Mouse (Mus musculus): ENCODE measurements at regions not wholly inside any gene's neighbourhood (a gene's known extent, or its start where the extent isn't known, plus 50 kb on each side); places are given as distances from the start of the nearest gene placed in this dataset.
A peak's percentile ranks its signal among the peaks of the same experiment; 100 is the strongest.

DNA sequence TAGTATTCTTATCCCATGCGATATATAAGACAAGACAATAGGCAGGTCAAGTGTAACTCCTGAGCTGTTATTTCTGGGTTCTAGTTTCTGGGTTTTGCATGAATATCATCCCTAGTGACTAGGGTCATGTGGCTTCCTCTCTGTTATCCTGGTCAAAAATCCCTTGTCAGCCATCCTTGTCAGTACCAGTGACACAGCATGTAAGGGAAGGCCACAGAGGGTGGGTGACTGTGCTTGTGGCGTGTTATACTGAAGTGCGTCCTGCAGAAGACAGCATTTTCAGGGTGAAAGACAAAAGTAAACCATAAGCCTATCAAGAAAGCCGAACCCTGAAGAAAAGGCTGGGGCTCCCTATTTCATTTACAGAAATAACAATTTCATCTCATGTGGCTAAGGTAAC lies 50.7 kb upstream of the Echdc3 start:
- 72% methylated on average over 4 of the region's 4 CpGs for WGBS
- no peak overlapping the region for H3K4me3 ChIP-seq (replicated peaks; ENCODE audit: control insufficient read depth, low read depth, low read length)
- peaks cover 14% of the 10 kb centered on the region for H3K4me1 ChIP-seq (ENCODE audit: control insufficient read depth, insufficient read depth, low read length)
- H3K27ac ChIP-seq (ENCODE audit: control insufficient read depth, insufficient read depth, low read depth, low read length, poor library complexity), result peak overlapping the region; percentile 41
- TF ChIP-seq POLR2A (IDR thresholded peaks at IDR 0.05; ENCODE audit: borderline replicate concordance, control insufficient read depth, low read depth, low read length) (no peak), CTCF (IDR thresholded peaks at IDR 0.05; ENCODE audit: control insufficient read depth, insufficient read depth, low read length) (no peak)

- no peak overlapping the region for H3K4me3 ChIP-seq (replicated peaks; ENCODE audit: control insufficient read depth, low read depth, low read length)
- WGBS, result 48% methylated on average over 8 of the region's 8 CpGs
- no peak for TF ChIP-seq POLR2A (IDR thresholded peaks at IDR 0.05; ENCODE audit: borderline replicate concordance, control insufficient read depth, low read depth, low read length)
- H3K27ac ChIP-seq (ENCODE audit: control insufficient read depth, insufficient read depth, low read depth, low read length, poor library complexity), result peak overlapping the region; percentile 57
- peaks cover 14% of the 10 kb centered on the region for H3K4me1 ChIP-seq (ENCODE audit: control insufficient read depth, insufficient read depth, low read length)
Observed at GRCm38 (mm10) chr2:6264085-6264783, 51.4 kb upstream of the Echdc3 start.

- TF ChIP-seq CTCF (IDR thresholded peaks at IDR 0.05; ENCODE audit: control insufficient read depth, insufficient read depth, low read length) (no peak), POLR2A (IDR thresholded peaks at IDR 0.05; ENCODE audit: borderline replicate concordance, control insufficient read depth, low read depth, low read length) (no peak)
- 45% methylated on average over 3 of the region's 3 CpGs for WGBS
- Histone ChIP-seq H3K4me3 (replicated peaks; ENCODE audit: control insufficient read depth, low read depth, low read length) (no peak overlapping the region), H3K4me1 (ENCODE audit: control insufficient read depth, insufficient read depth, low read length) (peaks cover 14% of the 10 kb centered on the region), H3K27ac (ENCODE audit: control insufficient read depth, insufficient read depth, low read depth, low read length, poor library complexity) (peak overlapping the region; percentile 61)
Observed at GRCm38 (mm10) chr2:6265117-6265516, 52.3 kb upstream of the Echdc3 start.

GRCm38 (mm10) chr2:6267066-6267465 lies 54.2 kb upstream of the Echdc3 start:
- 22% methylated on average over 6 of the region's 6 CpGs for WGBS
- Histone ChIP-seq H3K27ac (ENCODE audit: control insufficient read depth, insufficient read depth, low read depth, low read length, poor library complexity) (peak overlapping the region; percentile 64; the same call in 1 of the 2 replicates), H3K4me3 (replicated peaks; ENCODE audit: control insufficient read depth, low read depth, low read length) (no peak overlapping the region), H3K4me1 (ENCODE audit: control insufficient read depth, insufficient read depth, low read length) (peaks cover 14% of the 10 kb centered on the region)
- TF ChIP-seq POLR2A (IDR thresholded peaks at IDR 0.05; ENCODE audit: borderline replicate concordance, control insufficient read depth, low read depth, low read length) (no peak), CTCF (IDR thresholded peaks at IDR 0.05; ENCODE audit: control insufficient read depth, insufficient read depth, low read length) (no peak)

DNA sequence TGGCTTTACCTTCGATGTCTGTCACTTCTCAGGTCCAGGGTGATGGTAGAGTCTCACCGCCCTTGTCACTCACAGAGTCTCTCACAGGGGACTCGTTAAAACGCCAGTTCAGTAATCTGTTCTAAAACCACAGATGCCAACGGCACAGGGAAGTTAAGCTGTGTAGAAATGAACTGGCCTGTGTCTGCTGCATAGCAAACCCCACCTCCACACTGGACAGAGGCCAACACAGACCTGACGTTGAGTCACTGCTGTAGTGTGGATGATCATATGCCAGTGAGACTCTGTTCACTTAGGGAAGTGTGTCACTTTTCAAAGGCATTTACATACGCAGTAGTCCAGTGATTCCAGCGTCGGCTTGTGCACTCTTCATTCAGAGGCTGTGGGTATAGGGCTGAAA lies 54.7 kb upstream of the Echdc3 start:
- H3K4me1 ChIP-seq (ENCODE audit: control insufficient read depth, insufficient read depth, low read length), result peaks cover 14% of the 10 kb centered on the region
- TF ChIP-seq CTCF (IDR thresholded peaks at IDR 0.05; ENCODE audit: control insufficient read depth, insufficient read depth, low read length) (no peak), POLR2A (IDR thresholded peaks at IDR 0.05; ENCODE audit: borderline replicate concordance, control insufficient read depth, low read depth, low read length) (no peak)
- peak overlapping the region; percentile 64 for H3K27ac ChIP-seq (ENCODE audit: control insufficient read depth, insufficient read depth, low read depth, low read length, poor library complexity)
- no peak overlapping the region for H3K4me3 ChIP-seq (replicated peaks; ENCODE audit: control insufficient read depth, low read depth, low read length)
- WGBS, result 1% methylated on average over 9 of the region's 9 CpGs

- 85% methylated on average over 2 of the region's 2 CpGs for WGBS
- no peak for TF ChIP-seq CTCF (IDR thresholded peaks at IDR 0.05; ENCODE audit: control insufficient read depth, insufficient read depth, low read length)
- no peak for TF ChIP-seq POLR2A (IDR thresholded peaks at IDR 0.05; ENCODE audit: borderline replicate concordance, control insufficient read depth, low read depth, low read length)
- peaks cover 4% of the 10 kb centered on the region for H3K4me1 ChIP-seq (ENCODE audit: control insufficient read depth, insufficient read depth, low read length)
- H3K27ac ChIP-seq (ENCODE audit: control insufficient read depth, insufficient read depth, low read depth, low read length, poor library complexity), result no peak overlapping the region
- no peak overlapping the region for H3K4me3 ChIP-seq (replicated peaks; ENCODE audit: control insufficient read depth, low read depth, low read length)
Observed at GRCm38 (mm10) chr2:6272514-6272913, 50.0 kb upstream of the Usp6nl start.

Data from bone marrow, adult 2 months (tissue).